ENCODE assay signal across 8 mouse cellular contexts in genomic region chr11:102393719-102394420, GRCm38 (mm10). TPM values are rescaled to one million over a fixed set of nuclear protein-coding genes. Genes with fewer than 3 reads are reported as not detected.
DNase-seq lines count a peak whose midpoint lies in the region; ATAC-seq and TF ChIP-seq lines count a peak whose summit lies in the region.

No protein-coding gene starts in this region.

- peaks cover 14% of the 10 kb centered on the region for H3K4me1 ChIP-seq in kidney, postnatal 0 days (replicated peaks; ENCODE audit: insufficient read depth, low read length)
- H3K4me1 ChIP-seq in embryonic facial prominence, embryonic 12.5 days, result peaks cover 24% of the 10 kb centered on the region
- H3K4me1 ChIP-seq in intestine, postnatal 0 days (replicated peaks; ENCODE audit: control insufficient read depth, insufficient read depth, low read length), result peaks cover 12% of the 10 kb centered on the region
- peaks cover 60% of the 10 kb centered on the region for H3K4me1 ChIP-seq in midbrain, embryonic 15.5 days

- peaks cover 7% of the 10 kb centered on the region; the same call in 1 of the 2 replicates for H3K27me3 ChIP-seq in kidney, postnatal 0 days (ENCODE audit: insufficient read depth, low read length)
- H3K27me3 ChIP-seq in embryonic facial prominence, embryonic 12.5 days, result peaks cover 38% of the 10 kb centered on the region
- H3K27me3 ChIP-seq in intestine, postnatal 0 days (replicated peaks; ENCODE audit: control insufficient read depth, insufficient read depth, low read length), result peaks cover 7% of the 10 kb centered on the region; the same call in 1 of the 2 replicates
- H3K27me3 ChIP-seq in midbrain, embryonic 15.5 days (replicated peaks), result no peaks in the 10 kb centered on the region

- no peaks in the 10 kb centered on the region for H3K9me3 ChIP-seq in kidney, postnatal 0 days (replicated peaks; ENCODE audit: low read length)
- no peaks in the 10 kb centered on the region for H3K9me3 ChIP-seq in embryonic facial prominence, embryonic 12.5 days
- no peaks in the 10 kb centered on the region for H3K9me3 ChIP-seq in intestine, postnatal 0 days (ENCODE audit: control insufficient read depth)
- H3K9me3 ChIP-seq in midbrain, embryonic 15.5 days, result no peaks in the 10 kb centered on the region

- intact Hi-C loops in gastrocnemius, postnatal 14 days (cut with DNase I; ENCODE audit: low total_unique reads), result no loop called here

- peak overlapping the region; percentile 31 for H3K4me3 ChIP-seq in kidney, postnatal 0 days (replicated peaks; ENCODE audit: low read depth, low read length)
- H3K4me3 ChIP-seq in embryonic facial prominence, embryonic 12.5 days, result peak overlapping the region; percentile 43
- H3K4me3 ChIP-seq in intestine, postnatal 0 days (ENCODE audit: low read depth, low read length), result peak overlapping the region; percentile 36
- peak overlapping the region; percentile 71 for H3K4me3 ChIP-seq in midbrain, embryonic 15.5 days

- 5% methylated on average over 17 of the region's 17 CpGs for WGBS in kidney, postnatal 0 days
- 7% methylated on average over 17 of the region's 17 CpGs for WGBS in embryonic facial prominence, embryonic 12.5 days
- 10% methylated on average over 16 of the region's 17 CpGs for WGBS in intestine, postnatal 0 days
- WGBS in midbrain, embryonic 15.5 days, result 6% methylated on average over 17 of the region's 17 CpGs

- H3K9ac ChIP-seq in kidney, postnatal 0 days (ENCODE audit: low read depth, low read length), result no peak overlapping the region
- peak overlapping the region; percentile 34 for H3K9ac ChIP-seq in embryonic facial prominence, embryonic 12.5 days
- H3K9ac ChIP-seq in intestine, postnatal 0 days (ENCODE audit: low read depth, low read length), result peak overlapping the region; percentile 31; the same call in 1 of the 2 replicates
- H3K9ac ChIP-seq in midbrain, embryonic 15.5 days, result peak overlapping the region; percentile 78

- peak overlapping the region; percentile 74 for H3K4me2 ChIP-seq in kidney, postnatal 0 days (ENCODE audit: low read length)
- peak overlapping the region; percentile 87 for H3K4me2 ChIP-seq in embryonic facial prominence, embryonic 12.5 days (replicated peaks)
- H3K4me2 ChIP-seq in intestine, postnatal 0 days (replicated peaks; ENCODE audit: low read depth), result peak overlapping the region; percentile 76
- peak overlapping the region; percentile 96 for H3K4me2 ChIP-seq in midbrain, embryonic 15.5 days

- H3K36me3 ChIP-seq in kidney, postnatal 0 days (ENCODE audit: insufficient read depth, low read length), result no peaks in the 10 kb centered on the region
- H3K36me3 ChIP-seq in embryonic facial prominence, embryonic 12.5 days, result no peaks in the 10 kb centered on the region
- H3K36me3 ChIP-seq in intestine, postnatal 0 days (ENCODE audit: control insufficient read depth, insufficient read depth), result no peaks in the 10 kb centered on the region
- H3K36me3 ChIP-seq in midbrain, embryonic 15.5 days (replicated peaks), result no peaks in the 10 kb centered on the region

- ATAC-seq in kidney, postnatal 0 days (replicated peaks; ENCODE audit: low FRiP score, low read depth), result peak; percentile 7; the same call in 1 of the 2 replicates
- peak; percentile 63; the same call in 1 of the 2 replicates for ATAC-seq in embryonic facial prominence, embryonic 12.5 days (ENCODE audit: insufficient number of reproducible peaks, insufficient read depth, low FRiP score, low TSS enrichment)
- peak; percentile 12; the same call in 1 of the 2 replicates for ATAC-seq in intestine, postnatal 0 days
- peak; percentile 65 for ATAC-seq in midbrain, embryonic 15.5 days (replicated peaks)

- TF ChIP-seq CTCF in kidney, postnatal 0 days (IDR thresholded peaks at IDR 0.05; ENCODE audit: low read depth), result no peak
- no peak for TF ChIP-seq CTCF in intestine, postnatal 0 days (IDR thresholded peaks at IDR 0.05; ENCODE audit: low read depth)

- H3K27ac ChIP-seq in kidney, postnatal 0 days, result no peak overlapping the region; the same call in 1 of the 2 replicates
- no peak overlapping the region; the same call in 1 of the 2 replicates for H3K27ac ChIP-seq in embryonic facial prominence, embryonic 12.5 days
- H3K27ac ChIP-seq in intestine, postnatal 0 days (ENCODE audit: low read depth, low read length), result no peak overlapping the region
- peak overlapping the region; percentile 96 for H3K27ac ChIP-seq in midbrain, embryonic 15.5 days

- no peak for DNase-seq in kidney, postnatal 0 days (ENCODE audit: low spot score)
- DNase-seq in kidney, postnatal 14 days, result no peak
- peak; percentile 35 for DNase-seq in ZHBTc4 (ENCODE audit: low read depth, low spot score)
- no peak for DNase-seq in gastrocnemius, postnatal 14 days
- no peak for DNase-seq in kidney, adult 11 months

RNA-seq across cellular contexts. Expression of gene Rundc3a, which starts 0.7 kb away (rescaled TPM):
- 7.0 and 9.2 TPM in 2 replicates for polyA plus RNA-seq in kidney, postnatal 0 days (2015; fragmentation: Nextera tagmentation; extraction: Ambion mirVana)
- 15.9 and 20.4 TPM in 2 replicates for polyA plus RNA-seq in embryonic facial prominence, embryonic 12.5 days (2016; fragmentation: Nextera tagmentation; extraction: Ambion mirVana)
- polyA plus RNA-seq in intestine, postnatal 0 days (2015; fragmentation: Nextera tagmentation; extraction: Ambion mirVana), result 5.2 and 5.3 TPM in 2 replicates
- 160 and 165 TPM in 2 replicates for polyA plus RNA-seq in midbrain, embryonic 15.5 days (2015; fragmentation: Nextera tagmentation; extraction: Ambion mirVana)
- total RNA-seq in gastrocnemius, postnatal 14 days (2021), result under 1 TPM; 0.66 to 0.90 TPM

RNA-seq across cellular contexts. Expression of gene Slc25a39, which starts 13.9 kb away (rescaled TPM):
- polyA plus RNA-seq in kidney, postnatal 0 days (2015; fragmentation: Nextera tagmentation; extraction: Ambion mirVana), result 352 and 383 TPM in 2 replicates
- polyA plus RNA-seq in embryonic facial prominence, embryonic 12.5 days (2016; fragmentation: Nextera tagmentation; extraction: Ambion mirVana), result 188 and 189 TPM in 2 replicates
- polyA plus RNA-seq in intestine, postnatal 0 days (2015; fragmentation: Nextera tagmentation; extraction: Ambion mirVana), result 283 and 296 TPM in 2 replicates
- polyA plus RNA-seq in midbrain, embryonic 15.5 days (2015; fragmentation: Nextera tagmentation; extraction: Ambion mirVana), result 146 and 168 TPM in 2 replicates
- total RNA-seq in gastrocnemius, postnatal 14 days (2021), result 10 to 100 TPM; 46.6 to 48.9 TPM

RNA-seq across cellular contexts. Expression of gene Slc4a1, which starts 27.9 kb away (rescaled TPM):
- 7.4 and 8.0 TPM in 2 replicates for polyA plus RNA-seq in kidney, postnatal 0 days (2015; fragmentation: Nextera tagmentation; extraction: Ambion mirVana)
- polyA plus RNA-seq in embryonic facial prominence, embryonic 12.5 days (2016; fragmentation: Nextera tagmentation; extraction: Ambion mirVana), result 24.5 and 26.4 TPM in 2 replicates
- 0.29 and 0.34 TPM in 2 replicates for polyA plus RNA-seq in intestine, postnatal 0 days (2015; fragmentation: Nextera tagmentation; extraction: Ambion mirVana)
- polyA plus RNA-seq in midbrain, embryonic 15.5 days (2015; fragmentation: Nextera tagmentation; extraction: Ambion mirVana), result 2.9 and 3.8 TPM in 2 replicates
- 1 to 10 TPM in 1 of 2 experiments, under 1 TPM in 1; 0.59 to 1.5 TPM for total RNA-seq in gastrocnemius, postnatal 14 days (2021)

RNA-seq across cellular contexts. Expression of gene Grn, which starts 36.2 kb away (rescaled TPM):
- polyA plus RNA-seq in kidney, postnatal 0 days (2015; fragmentation: Nextera tagmentation; extraction: Ambion mirVana), result 191 and 209 TPM in 2 replicates
- polyA plus RNA-seq in embryonic facial prominence, embryonic 12.5 days (2016; fragmentation: Nextera tagmentation; extraction: Ambion mirVana), result 116 and 126 TPM in 2 replicates
- 339 and 382 TPM in 2 replicates for polyA plus RNA-seq in intestine, postnatal 0 days (2015; fragmentation: Nextera tagmentation; extraction: Ambion mirVana)
- 75.2 and 82.0 TPM in 2 replicates for polyA plus RNA-seq in midbrain, embryonic 15.5 days (2015; fragmentation: Nextera tagmentation; extraction: Ambion mirVana)
- total RNA-seq in gastrocnemius, postnatal 14 days (2021), result 10 to 100 TPM; 57.2 to 63.7 TPM

RNA-seq across cellular contexts. Expression of gene Fam171a2, which starts 53.6 kb away (rescaled TPM):
- polyA plus RNA-seq in kidney, postnatal 0 days (2015; fragmentation: Nextera tagmentation; extraction: Ambion mirVana), result 5.9 and 6.4 TPM in 2 replicates
- polyA plus RNA-seq in embryonic facial prominence, embryonic 12.5 days (2016; fragmentation: Nextera tagmentation; extraction: Ambion mirVana), result 13.5 and 15.3 TPM in 2 replicates
- 1.7 and 1.8 TPM in 2 replicates for polyA plus RNA-seq in intestine, postnatal 0 days (2015; fragmentation: Nextera tagmentation; extraction: Ambion mirVana)
- 28.7 and 36.4 TPM in 2 replicates for polyA plus RNA-seq in midbrain, embryonic 15.5 days (2015; fragmentation: Nextera tagmentation; extraction: Ambion mirVana)
- 1 to 10 TPM; 6.2 to 7.3 TPM for total RNA-seq in gastrocnemius, postnatal 14 days (2021)

Comparison
In these comparisons a context has a peak if more than half of its experiments do, and no peak if none do; other contexts are left out.
1. ATAC-seq: peak in every context shown above with its lines; median percentile 65 in midbrain, embryonic 15.5 days; 63 in embryonic facial prominence, embryonic 12.5 days; 12 in intestine, postnatal 0 days; 7 in kidney, postnatal 0 days.